Mouse (Mus musculus) neural tube, embryonic 12.5 days (tissue): ENCODE results near the gene P4htm. TPM values are rescaled to one million over a fixed set of nuclear protein-coding genes. Genes with fewer than 3 reads are reported as not detected.

ENCODE experiments used
- ATAC-seq: fragments of 200-750 bp; cut with Nextera tagmentation; 2 replicates; pipeline ENCODE4 v1.8.0; 2017; ENCODE audit warnings: low read depth, mild to moderate bottlenecking, moderate TSS enrichment, moderate library complexity; ENCODE audit not compliant: low FRiP score
- H3K27ac ChIP-seq: fragments of 300-500 bp; sonication (generic); 2 replicates; pipeline ENCODE4 v1.5.1; 2016
- H3K27me3 ChIP-seq: fragments of 300-500 bp; sonication (generic); replicated peaks from 2 replicates; pipeline ENCODE4 v1.6.1; 2016; ENCODE audit warnings: mild to moderate bottlenecking
- H3K36me3 ChIP-seq: fragments of 300-500 bp; sonication (generic); 2 replicates; pipeline ENCODE4 v1.6.1; 2016; ENCODE audit warnings: mild to moderate bottlenecking
- H3K4me1 ChIP-seq: fragments of 300-500 bp; sonication (generic); 2 replicates; pipeline ENCODE4 v1.6.1; 2016
- H3K4me2 ChIP-seq: fragments of 300-500 bp; sonication (generic); replicated peaks from 2 replicates; pipeline ENCODE4 v1.6.1; 2016; ENCODE audit warnings: mild to moderate bottlenecking
- H3K4me3 ChIP-seq: fragments of 300-500 bp; sonication (generic); 2 replicates; pipeline ENCODE4 v1.5.1; 2016
- H3K9ac ChIP-seq: fragments of 300-500 bp; sonication (generic); 2 replicates; pipeline ENCODE4 v1.6.1; 2016; ENCODE audit warnings: mild to moderate bottlenecking
- H3K9me3 ChIP-seq: fragments of 300-500 bp; sonication (generic); 2 replicates; pipeline ENCODE4 v1.6.1; 2016; ENCODE audit warnings: mild to moderate bottlenecking
- WGBS: fragments of 180-500 bp; shearing (Covaris S2); methylation state at CpG from one replicate; pipeline ENCODE4 v1.1.7; 2016; 5-methylcytosine and 5-hydroxymethylcytosine counted together
- polyA plus RNA-seq: library from polyadenylated mRNA; unstranded; fragments of >200 nt; fragmentation: Nextera tagmentation; extraction: Ambion mirVana; gene quantifications from 2 replicates; pipeline ENCODE4 v1.2.1, GENCODE M21; 2016

The P4htm gene
- 20.9 and 21.3 TPM in 2 replicates for polyA plus RNA-seq

- Histone ChIP-seq H3K27ac (peak within 1 kb of the TSS; percentile 29), H3K4me1 (0 out of 2 replicates have a peak, but pooled peaks cover 14% of the 10 kb centered on the region), H3K4me3 (peak within 1 kb of the TSS; percentile 63), H3K36me3 (peaks cover 7% of the 10 kb centered on the region; the same call in 1 of the 2 replicates), H3K4me2 (peak within 1 kb of the TSS; percentile 89), H3K27me3 (no peaks in the 10 kb centered on the region), H3K9ac (peak within 1 kb of the TSS; percentile 72), H3K9me3 (no peaks in the 10 kb centered on the region)
- WGBS = 2% methylated on average over 69 of the region's 69 CpGs
- ATAC-seq = peak; percentile 88
These were observed at the start of gene P4htm for GRCm38 (mm10) chr9:108596998-108597764. P4htm (minus strand) TSS chr9:108597667.

GRCm38 (mm10) chr9:108639825-108640224 lies 42.4 kb upstream of the P4htm start:
- Histone ChIP-seq H3K36me3 (peaks cover 30% of the 10 kb centered on the region; the same call in 1 of the 2 replicates), H3K4me2 (no peak overlapping the region), H3K9me3 (no peaks in the 10 kb centered on the region), H3K4me1 (no peaks in the 10 kb centered on the region), H3K4me3 (no peak overlapping the region), H3K27me3 (no peaks in the 10 kb centered on the region), H3K27ac (no peak overlapping the region), H3K9ac (no peak overlapping the region)
- ATAC-seq = no peak
- WGBS = 81% methylated on average over 2 of the region's 2 CpGs

- H3K27me3 ChIP-seq = no peaks in the 10 kb centered on the region
- H3K4me3 ChIP-seq = no peak overlapping the region
- H3K4me1 ChIP-seq = no peaks in the 10 kb centered on the region
- no peak overlapping the region for H3K9ac ChIP-seq
- H3K4me2 ChIP-seq = no peak overlapping the region
- H3K9me3 ChIP-seq = no peaks in the 10 kb centered on the region
- 89% methylated on average over 2 of the region's 2 CpGs for WGBS
- H3K27ac ChIP-seq = no peak overlapping the region
- ATAC-seq = no peak
- peaks cover 5% of the 10 kb centered on the region; the same call in 1 of the 2 replicates for H3K36me3 ChIP-seq
These were observed 37.9 kb upstream of the P4htm start for GRCm38 (mm10) chr9:108635415-108635814.

- no peak for ATAC-seq
- H3K36me3 ChIP-seq = peaks cover 9% of the 10 kb centered on the region
- no peak overlapping the region for H3K4me3 ChIP-seq
- no peak overlapping the region for H3K4me2 ChIP-seq
- no peak overlapping the region for H3K9ac ChIP-seq
- H3K9me3 ChIP-seq = no peaks in the 10 kb centered on the region
- no peaks in the 10 kb centered on the region for H3K27me3 ChIP-seq
- no peak overlapping the region for H3K27ac ChIP-seq
- 78% methylated on average over 2 of the region's 2 CpGs for WGBS
- H3K4me1 ChIP-seq = no peaks in the 10 kb centered on the region
These were observed 36.4 kb upstream of the P4htm start for GRCm38 (mm10) chr9:108633846-108634245.

- H3K27me3 ChIP-seq = no peaks in the 10 kb centered on the region
- H3K4me2 ChIP-seq = no peak overlapping the region
- H3K36me3 ChIP-seq = peaks cover 9% of the 10 kb centered on the region
- no peaks in the 10 kb centered on the region for H3K9me3 ChIP-seq
- H3K4me3 ChIP-seq = no peak overlapping the region
- WGBS = 91% methylated on average over 5 of the region's 5 CpGs
- no peak overlapping the region for H3K27ac ChIP-seq
- no peak for ATAC-seq
- H3K4me1 ChIP-seq = no peaks in the 10 kb centered on the region
- H3K9ac ChIP-seq = no peak overlapping the region
These were observed 34.9 kb upstream of the P4htm start for GRCm38 (mm10) chr9:108632375-108632774.

- H3K4me2 ChIP-seq = no peak overlapping the region
- no peak for ATAC-seq
These were observed 34.3 kb upstream of the P4htm start for GRCm38 (mm10) chr9:108631631-108632256.

GRCm38 (mm10) chr9:108630683-108631082 lies 33.2 kb upstream of the P4htm start:
- H3K27me3 ChIP-seq = no peaks in the 10 kb centered on the region
- no peak for ATAC-seq
- no peak overlapping the region for H3K4me3 ChIP-seq

More at GRCm38 (mm10) chr9:108631631-108632256, 34.3 kb upstream of the P4htm start:
- H3K27ac ChIP-seq = no peak overlapping the region
- no peaks in the 10 kb centered on the region for H3K4me1 ChIP-seq
- no peaks in the 10 kb centered on the region for H3K27me3 ChIP-seq
- H3K4me3 ChIP-seq = no peak overlapping the region
- H3K9me3 ChIP-seq = no peaks in the 10 kb centered on the region
- H3K9ac ChIP-seq = no peak overlapping the region
- 95% methylated on average over 5 of the region's 5 CpGs for WGBS
- H3K36me3 ChIP-seq = peaks cover 9% of the 10 kb centered on the region

GRCm38 (mm10) chr9:108628141-108628540 lies 30.7 kb upstream of the P4htm start:
- Histone ChIP-seq H3K9ac (no peak overlapping the region), H3K4me3 (no peak overlapping the region), H3K27ac (no peak overlapping the region), H3K36me3 (peaks cover 19% of the 10 kb centered on the region), H3K27me3 (no peaks in the 10 kb centered on the region), H3K4me1 (no peaks in the 10 kb centered on the region), H3K4me2 (no peak overlapping the region), H3K9me3 (no peaks in the 10 kb centered on the region)
- 90% methylated on average over 4 of the region's 4 CpGs for WGBS
- no peak for ATAC-seq

More at GRCm38 (mm10) chr9:108630683-108631082, 33.2 kb upstream of the P4htm start:
- Histone ChIP-seq H3K36me3 (peaks cover 11% of the 10 kb centered on the region), H3K9ac (no peak overlapping the region), H3K4me2 (no peak overlapping the region), H3K4me1 (no peaks in the 10 kb centered on the region), H3K27ac (no peak overlapping the region), H3K9me3 (no peaks in the 10 kb centered on the region)
- 80% methylated on average over 1 of the region's 1 CpGs for WGBS

- 84% methylated on average over 2 of the region's 2 CpGs for WGBS
- Histone ChIP-seq H3K36me3 (peaks cover 19% of the 10 kb centered on the region), H3K9me3 (no peaks in the 10 kb centered on the region), H3K9ac (no peak overlapping the region), H3K27ac (no peak overlapping the region), H3K27me3 (no peaks in the 10 kb centered on the region), H3K4me1 (no peaks in the 10 kb centered on the region), H3K4me3 (no peak overlapping the region), H3K4me2 (no peak overlapping the region)
- ATAC-seq = no peak
These were observed 29.0 kb upstream of the P4htm start for GRCm38 (mm10) chr9:108626498-108626897.

- H3K36me3 ChIP-seq = peaks cover 43% of the 10 kb centered on the region
- 94% methylated on average over 1 of the region's 1 CpGs for WGBS
These were observed 19.8 kb upstream of the P4htm start for GRCm38 (mm10) chr9:108617301-108617700.

GRCm38 (mm10) chr9:108611488-108611887 lies 14.0 kb upstream of the P4htm start:
- WGBS = 97% methylated on average over 10 of the region's 10 CpGs
- Histone ChIP-seq H3K36me3 (peaks cover 82% of the 10 kb centered on the region), H3K4me1 (no peaks in the 10 kb centered on the region), H3K27me3 (no peaks in the 10 kb centered on the region), H3K9ac (no peak overlapping the region), H3K27ac (no peak overlapping the region), H3K4me3 (no peak overlapping the region), H3K4me2 (no peak overlapping the region), H3K9me3 (no peaks in the 10 kb centered on the region)
- no peak for ATAC-seq

More at GRCm38 (mm10) chr9:108617301-108617700, 19.8 kb upstream of the P4htm start:
- Histone ChIP-seq H3K4me1 (no peaks in the 10 kb centered on the region), H3K27me3 (no peaks in the 10 kb centered on the region), H3K9me3 (no peaks in the 10 kb centered on the region), H3K4me2 (no peak overlapping the region), H3K4me3 (no peak overlapping the region), H3K27ac (no peak overlapping the region), H3K9ac (no peak overlapping the region)
- no peak for ATAC-seq

- ATAC-seq = no peak
- Histone ChIP-seq H3K27me3 (no peaks in the 10 kb centered on the region), H3K4me3 (no peak overlapping the region), H3K36me3 (peaks cover 92% of the 10 kb centered on the region), H3K4me2 (no peak overlapping the region), H3K27ac (no peak overlapping the region), H3K9me3 (no peaks in the 10 kb centered on the region), H3K9ac (no peak overlapping the region), H3K4me1 (no peaks in the 10 kb centered on the region)
- WGBS = 94% methylated on average over 4 of the region's 4 CpGs
These were observed 11.4 kb upstream of the P4htm start for GRCm38 (mm10) chr9:108608889-108609288.
